Mouse (Mus musculus) forebrain, postnatal 0 days (tissue): ENCODE measurements around the gene Adgrg5. TPM values are rescaled to one million over a fixed set of nuclear protein-coding genes. Genes with fewer than 3 reads are reported as not detected.

ENCODE experiments used
- ATAC-seq: fragments of 200-750 bp; cut with Nextera tagmentation; 2 replicates; pipeline ENCODE4 v1.8.0; 2017; ENCODE audit warnings: mild to moderate bottlenecking, moderate library complexity
- DNase-seq: peaks from one replicate; pipeline ENCODE4 v3.0.0-alpha.2; 2015
- H3K27ac ChIP-seq: fragments of 300-500 bp; sonication (generic); 2 replicates; pipeline ENCODE4 v1.5.1; 2014; ENCODE audit warnings: low read depth, mild to moderate bottlenecking, antibody characterized with exemption, low read length, moderate library complexity, mixed read lengths
- H3K27me3 ChIP-seq: fragments of 300-500 bp; sonication (generic); 2 replicates; pipeline ENCODE4 v1.6.1; 2014; ENCODE audit warnings: mild to moderate bottlenecking, low read length, mixed read lengths; ENCODE audit not compliant: insufficient read depth
- H3K36me3 ChIP-seq: fragments of 300-500 bp; sonication (generic); 2 replicates; pipeline ENCODE4 v1.6.1; 2014; ENCODE audit warnings: mild to moderate bottlenecking, moderate library complexity; ENCODE audit not compliant: insufficient read depth
- H3K4me1 ChIP-seq: fragments of 300-500 bp; sonication (generic); 2 replicates; pipeline ENCODE4 v1.6.1; 2014; ENCODE audit warnings: antibody characterized with exemption; ENCODE audit not compliant: insufficient read depth
- H3K4me2 ChIP-seq: fragments of 300-500 bp; sonication (generic); 2 replicates; pipeline ENCODE4 v1.6.1; 2014; ENCODE audit warnings: low read depth, mild to moderate bottlenecking, moderate library complexity
- H3K4me3 ChIP-seq: fragments of 300-500 bp; sonication (generic); 2 replicates; pipeline ENCODE4 v1.5.1; 2014; ENCODE audit warnings: low read depth, low read length, mixed read lengths
- H3K9ac ChIP-seq: fragments of 300-500 bp; sonication (generic); 2 replicates; pipeline ENCODE4 v1.6.1; 2014; ENCODE audit warnings: mild to moderate bottlenecking
- H3K9me3 ChIP-seq: fragments of 300-500 bp; sonication (generic); 2 replicates; pipeline ENCODE4 v1.6.1; 2016; ENCODE audit warnings: low read length
- CTCF ChIP-seq: sonication (generic); IDR thresholded peaks from 2 replicates; pipeline ENCODE4 v1.5.1; 2016; ENCODE audit warnings: antibody characterized with exemption, control low read depth, low read depth
- WGBS: fragments of 180-500 bp; shearing (Covaris S2); extraction: QIAGEN DNeasy Blood & Tissue Kit; methylation state at CpG from one replicate; pipeline ENCODE4 v1.1.7; 2014; 5-methylcytosine and 5-hydroxymethylcytosine counted together
- polyA plus RNA-seq: library from polyadenylated mRNA; unstranded; fragments of >200 nt; fragmentation: Nextera tagmentation; extraction: Ambion mirVana; gene quantifications from 2 replicates; pipeline ENCODE4 v1.2.1, GENCODE M21; 2015
- total RNA-seq: library from RNA; depleted of rRNA; stranded (reverse); fragments of >200 nt; gene quantifications from 2 replicates; pipeline ENCODE4 v1.2.3, GENCODE M21; 2014

Gene Adgrg5
- total and polyA plus RNA-seq, 2 experiments from 2014 or later: 0.10 to 0.12 TPM

- Histone ChIP-seq H3K9ac (no peak overlapping the region), H3K4me3 (no peak overlapping the region), H3K4me1 (peaks cover 18% of the 10 kb centered on the region), H3K9me3 (no peaks in the 10 kb centered on the region), H3K27ac (no peak overlapping the region), H3K36me3 (no peaks in the 10 kb centered on the region), H3K27me3 (no peaks in the 10 kb centered on the region), H3K4me2 (peak overlapping the region; percentile 15; the same call in 1 of the 2 replicates)
- DNase-seq (peak; percentile 26), ATAC-seq (peak; percentile 38)
- no peak for TF ChIP-seq CTCF
- 15% methylated on average over 9 of the region's 9 CpGs for WGBS
These were observed 54.6 kb downstream of the Adgrg5 start for GRCm38 (mm10) chr8:94978131-94978530.

GRCm38 (mm10) chr8:94978593-94979319 is 55.3 kb downstream of the Adgrg5 start:
- Histone ChIP-seq H3K27ac (no peak overlapping the region), H3K4me3 (no peak overlapping the region), H3K4me2 (0 out of 2 replicates have a peak overlapping the region, but pooled peaks have one; percentile 15), H3K4me1 (peaks cover 24% of the 10 kb centered on the region), H3K9me3 (no peaks in the 10 kb centered on the region), H3K9ac (no peak overlapping the region), H3K27me3 (no peaks in the 10 kb centered on the region), H3K36me3 (no peaks in the 10 kb centered on the region)
- no peak for TF ChIP-seq CTCF
- DNase-seq (no peak), ATAC-seq (no peak)
- WGBS: 60% methylated on average over 13 of the region's 13 CpGs

GRCm38 (mm10) chr8:94980176-94980575 is 56.7 kb downstream of the Adgrg5 start:
- no peak overlapping the region for H3K27ac ChIP-seq
- DNase-seq: no peak
- peaks cover 31% of the 10 kb centered on the region for H3K4me1 ChIP-seq
- H3K9me3 ChIP-seq: no peaks in the 10 kb centered on the region
- ATAC-seq: no peak
- no peaks in the 10 kb centered on the region for H3K36me3 ChIP-seq
- 88% methylated on average over 5 of the region's 5 CpGs for WGBS
- H3K9ac ChIP-seq: no peak overlapping the region
- no peak for TF ChIP-seq CTCF
- H3K27me3 ChIP-seq: no peaks in the 10 kb centered on the region
- H3K4me2 ChIP-seq: no peak overlapping the region
- H3K4me3 ChIP-seq: no peak overlapping the region

GRCm38 (mm10) chr8:94980976-94981375 is 57.5 kb downstream of the Adgrg5 start:
- Histone ChIP-seq H3K4me3 (no peak overlapping the region), H3K9me3 (no peaks in the 10 kb centered on the region), H3K4me2 (no peak overlapping the region), H3K27ac (peak overlapping the region; percentile 78; the same call in 1 of the 2 replicates), H3K9ac (no peak overlapping the region), H3K36me3 (no peaks in the 10 kb centered on the region), H3K27me3 (no peaks in the 10 kb centered on the region), H3K4me1 (peaks cover 31% of the 10 kb centered on the region)
- no peak for TF ChIP-seq CTCF
- DNase-seq: no peak
- ATAC-seq: no peak
- WGBS: 46% methylated on average over 8 of the region's 8 CpGs

- DNase-seq: peak; percentile 78
- peak overlapping the region; percentile 78 for H3K27ac ChIP-seq
- no peaks in the 10 kb centered on the region for H3K36me3 ChIP-seq
- peaks cover 33% of the 10 kb centered on the region for H3K4me1 ChIP-seq
- no peaks in the 10 kb centered on the region for H3K9me3 ChIP-seq
- 25% methylated on average over 7 of the region's 7 CpGs for WGBS
- ATAC-seq: peak; percentile 76
- H3K4me3 ChIP-seq: no peak overlapping the region
- TF ChIP-seq CTCF: no peak
- no peaks in the 10 kb centered on the region for H3K27me3 ChIP-seq
- 0 out of 2 replicates have a peak overlapping the region, but pooled peaks have one; percentile 25 for H3K9ac ChIP-seq
- H3K4me2 ChIP-seq: no peak overlapping the region
These were observed 58.4 kb downstream of the Adgrg5 start for GRCm38 (mm10) chr8:94981848-94982247.

- Histone ChIP-seq H3K27ac (no peak overlapping the region), H3K9ac (no peak overlapping the region), H3K4me2 (no peak overlapping the region), H3K36me3 (no peaks in the 10 kb centered on the region), H3K4me3 (no peak overlapping the region), H3K4me1 (peaks cover 35% of the 10 kb centered on the region), H3K9me3 (no peaks in the 10 kb centered on the region), H3K27me3 (no peaks in the 10 kb centered on the region)
- no peak for DNase-seq
- 16% methylated on average over 5 of the region's 5 CpGs for WGBS
- TF ChIP-seq CTCF: no peak
- ATAC-seq: no peak
These were observed 59.7 kb downstream of the Adgrg5 start for GRCm38 (mm10) chr8:94983146-94983545.

- no peaks in the 10 kb centered on the region for H3K9me3 ChIP-seq
- ATAC-seq (peak; percentile 74), DNase-seq (peak; percentile 65)
- no peak overlapping the region for H3K4me3 ChIP-seq
- H3K4me2 ChIP-seq: peak overlapping the region; percentile 27
- H3K36me3 ChIP-seq: no peaks in the 10 kb centered on the region
- H3K4me1 ChIP-seq: peaks cover 35% of the 10 kb centered on the region
- TF ChIP-seq CTCF: no peak
- H3K27me3 ChIP-seq: no peaks in the 10 kb centered on the region
- peak overlapping the region; percentile 0; the same call in 1 of the 2 replicates for H3K9ac ChIP-seq
- 10% methylated on average over 10 of the region's 10 CpGs for WGBS
- peak overlapping the region; percentile 54 for H3K27ac ChIP-seq
These were observed 60.5 kb downstream of the Adgrg5 start for GRCm38 (mm10) chr8:94983881-94984516.
